Mouse (Mus musculus) stomach, postnatal 0 days (tissue): ENCODE data around the gene Skap1.

Experiments used
- CTCF ChIP-seq: IDR thresholded peaks from 2 replicates; pipeline ENCODE4 v1.5.1; 2016; ENCODE audit warnings: antibody characterized with exemption, low read depth, mild to moderate bottlenecking, moderate library complexity
- EP300 ChIP-seq: optimal IDR thresholded peaks from 2 replicates; pipeline ENCODE3; 2016; ENCODE audit warnings: antibody characterized with exemption

GRCm38 (mm10) chr11:96678026-96678425, 213.6 kb downstream of the Skap1 start:
- no peak for TF ChIP-seq CTCF
- no peak for TF ChIP-seq EP300
